In genomic region chr2:37948424-37948823, GRCm38 (mm10) we compare ENCODE assay signal across 12 mouse cellular contexts.
DNase-seq lines count a peak whose midpoint lies in the region; ATAC-seq and TF ChIP-seq lines count a peak whose summit lies in the region.
"Had no signal": no experiment of that assay in that cellular context is flagged by ENCODE, and none has a peak within 500 bp of the region (broad histone marks: within the 10 kb centered on the region; RNA-seq: fewer than 3 reads in every experiment).

No protein-coding gene starts in this region.

- H3K4me1 ChIP-seq in forebrain, postnatal 0 days (ENCODE audit: insufficient read depth), result 0 out of 2 replicates have a peak, but pooled peaks cover 4% of the 10 kb centered on the region
- peaks cover 27% of the 10 kb centered on the region for H3K4me1 ChIP-seq in forebrain, embryonic 10.5 days
- peaks cover 9% of the 10 kb centered on the region for H3K4me1 ChIP-seq in lung, embryonic 16.5 days (replicated peaks; ENCODE audit: control insufficient read depth, insufficient read depth, low read length)
- no peaks in the 10 kb centered on the region for H3K4me1 ChIP-seq in stomach, postnatal 0 days (replicated peaks; ENCODE audit: control insufficient read depth, insufficient read depth)
- H3K4me1 ChIP-seq in heart, embryonic 12.5 days (replicated peaks), result no peaks in the 10 kb centered on the region

- no peak for TF ChIP-seq EP300 in stomach, postnatal 0 days (optimal IDR thresholded peaks at IDR 0.05)

- no peak for ATAC-seq in forebrain, postnatal 0 days
- ATAC-seq in lung, embryonic 16.5 days (ENCODE audit: low read depth), result no peak
- ATAC-seq in stomach, postnatal 0 days (ENCODE audit: low FRiP score, low TSS enrichment), result no peak
- ATAC-seq in heart, embryonic 12.5 days (ENCODE audit: insufficient number of reproducible peaks, low FRiP score), result no peak

- H3K4me3 ChIP-seq in forebrain, postnatal 0 days (ENCODE audit: low read depth, low read length), result no peak overlapping the region
- H3K4me3 ChIP-seq in forebrain, embryonic 10.5 days, result no peak overlapping the region
- H3K4me3 ChIP-seq in lung, embryonic 16.5 days (ENCODE audit: low read length), result no peak overlapping the region
- no peak overlapping the region for H3K4me3 ChIP-seq in stomach, postnatal 0 days (ENCODE audit: low read depth, low read length)
- H3K4me3 ChIP-seq in heart, embryonic 12.5 days, result no peak overlapping the region
- H3K4me3 ChIP-seq: embryonic facial prominence, embryonic 15.5 days; limb, embryonic 13.5 days; myocyte had no signal

- no peak for DNase-seq in forebrain, postnatal 0 days
- no peak for DNase-seq in forebrain, embryonic 10.5 days (ENCODE audit: extremely low spot score, low spot score)
- DNase-seq in lung, postnatal 25 days (ENCODE audit: low spot score), result no peak
- DNase-seq in c-Kit-negative CD71-positive TER-119-positive erythroid progenitor cells, embryonic 14.5 days (ENCODE audit: low read depth, low spot score), result peak; percentile 3
- no peak for DNase-seq in stomach, postnatal 0 days (ENCODE audit: low spot score)
- no peak for DNase-seq in adrenal gland, postnatal 14 days
- DNase-seq: spleen, adult 18-20 months had no signal

- H3K27ac ChIP-seq in forebrain, postnatal 0 days (ENCODE audit: low read depth, low read length), result no peak overlapping the region
- H3K27ac ChIP-seq in forebrain, embryonic 10.5 days, result no peak overlapping the region
- peak overlapping the region; percentile 1; the same call in 1 of the 2 replicates for H3K27ac ChIP-seq in lung, embryonic 16.5 days (ENCODE audit: low read length)
- no peak overlapping the region for H3K27ac ChIP-seq in stomach, postnatal 0 days (replicated peaks)
- no peak overlapping the region for H3K27ac ChIP-seq in heart, embryonic 12.5 days (ENCODE audit: poor library complexity, severe bottlenecking)
- H3K27ac ChIP-seq: embryonic facial prominence, embryonic 15.5 days; limb, embryonic 13.5 days had no signal

- no peak overlapping the region for H3K9ac ChIP-seq in forebrain, postnatal 0 days
- no peak overlapping the region for H3K9ac ChIP-seq in lung, embryonic 16.5 days (ENCODE audit: low read length)
- H3K9ac ChIP-seq in stomach, postnatal 0 days (ENCODE audit: low read length), result no peak overlapping the region
- no peak overlapping the region for H3K9ac ChIP-seq in heart, embryonic 12.5 days
- H3K9ac ChIP-seq: embryonic facial prominence, embryonic 15.5 days; limb, embryonic 13.5 days had no signal

- H3K36me3 ChIP-seq in forebrain, postnatal 0 days (ENCODE audit: insufficient read depth), result no peaks in the 10 kb centered on the region; the same call in 1 of the 2 replicates
- 0 out of 2 replicates have a peak, but pooled peaks cover 7% of the 10 kb centered on the region for H3K36me3 ChIP-seq in forebrain, embryonic 10.5 days (replicated peaks)
- no peaks in the 10 kb centered on the region for H3K36me3 ChIP-seq in lung, embryonic 16.5 days (ENCODE audit: control insufficient read depth, insufficient read depth, low read length)
- H3K36me3 ChIP-seq in stomach, postnatal 0 days (ENCODE audit: control insufficient read depth, insufficient read depth, low read length), result no peaks in the 10 kb centered on the region
- H3K36me3 ChIP-seq in heart, embryonic 12.5 days, result no peaks in the 10 kb centered on the region
- H3K36me3 ChIP-seq: embryonic facial prominence, embryonic 15.5 days; limb, embryonic 13.5 days had no signal

- no peaks in the 10 kb centered on the region for H3K9me3 ChIP-seq in forebrain, postnatal 0 days (ENCODE audit: low read length)
- H3K9me3 ChIP-seq in forebrain, embryonic 10.5 days, result no peaks in the 10 kb centered on the region
- no peaks in the 10 kb centered on the region for H3K9me3 ChIP-seq in lung, embryonic 16.5 days (ENCODE audit: control insufficient read depth, low read length)
- H3K9me3 ChIP-seq in stomach, postnatal 0 days (ENCODE audit: control insufficient read depth, low read length), result no peaks in the 10 kb centered on the region
- H3K9me3 ChIP-seq in heart, embryonic 12.5 days (replicated peaks), result no peaks in the 10 kb centered on the region
- H3K9me3 ChIP-seq: embryonic facial prominence, embryonic 15.5 days; limb, embryonic 13.5 days had no signal

- H3K4me2 ChIP-seq in forebrain, postnatal 0 days (ENCODE audit: low read depth), result no peak overlapping the region
- no peak overlapping the region for H3K4me2 ChIP-seq in lung, embryonic 16.5 days (ENCODE audit: low read depth, low read length)
- H3K4me2 ChIP-seq in stomach, postnatal 0 days (replicated peaks; ENCODE audit: low read depth), result no peak overlapping the region
- H3K4me2 ChIP-seq in heart, embryonic 12.5 days, result no peak overlapping the region
- H3K4me2 ChIP-seq: embryonic facial prominence, embryonic 15.5 days; limb, embryonic 13.5 days had no signal

- 41% methylated on average over 2 of the region's 2 CpGs for WGBS in forebrain, postnatal 0 days
- WGBS in forebrain, embryonic 10.5 days, result 34% methylated on average over 2 of the region's 2 CpGs
- WGBS in lung, embryonic 16.5 days, result 26% methylated on average over 2 of the region's 2 CpGs
- whole genome bisulfite sequencing in stomach, postnatal 0 days, result 36% methylated on average over 2 of the region's 2 CpGs
- WGBS in heart, embryonic 12.5 days, result 20% methylated on average over 2 of the region's 2 CpGs

- TF ChIP-seq CTCF in forebrain, postnatal 0 days (IDR thresholded peaks at IDR 0.05; ENCODE audit: low read depth), result peak; percentile 45
- TF ChIP-seq CTCF in stomach, postnatal 0 days (IDR thresholded peaks at IDR 0.05; ENCODE audit: low read depth), result peak; percentile 62

- H3K27me3 ChIP-seq in forebrain, postnatal 0 days (ENCODE audit: insufficient read depth, low read length), result no peaks in the 10 kb centered on the region
- H3K27me3 ChIP-seq in forebrain, embryonic 10.5 days (ENCODE audit: poor library complexity, severe bottlenecking), result peaks cover 14% of the 10 kb centered on the region; the same call in 1 of the 2 replicates
- H3K27me3 ChIP-seq in lung, embryonic 16.5 days (ENCODE audit: control insufficient read depth, insufficient read depth, low read depth, low read length), result no peaks in the 10 kb centered on the region
- no peaks in the 10 kb centered on the region for H3K27me3 ChIP-seq in stomach, postnatal 0 days (ENCODE audit: control insufficient read depth, insufficient read depth, low read length)
- no peaks in the 10 kb centered on the region for H3K27me3 ChIP-seq in heart, embryonic 12.5 days (replicated peaks)
- H3K27me3 ChIP-seq: embryonic facial prominence, embryonic 15.5 days; limb, embryonic 13.5 days had no signal
